Mouse (Mus musculus) left cerebral cortex, adult 18-20 months (tissue): ENCODE results near the gene Trap1a. TPM values are rescaled to one million over a fixed set of nuclear protein-coding genes. Genes with fewer than 3 reads are reported as not detected.

ENCODE experiments used
- total RNA-seq, 2 experiments: library from RNA; stranded (reverse); gene quantifications; 2 replicates each; pipeline ENCODE4 v1.2.3; 2021

Trap1a gene
- total RNA-seq, 2 experiments from 2014 or later: not detected

Other genes starting within 250 kb of the Trap1a start
- not detected for gene Serpina7, start 248.4 kb upstream of the Trap1a start, total RNA-seq
- gene 4930513O06Rik, start 247.4 kb upstream of the Trap1a start, total RNA-seq: not detected
- gene 4933428M09Rik, start 154.5 kb upstream of the Trap1a start, total RNA-seq: not detected
- 1 to 10 TPM; 1.8 to 2.4 TPM for gene Mum1l1, start 123.6 kb upstream of the Trap1a start, total RNA-seq
- under 1 TPM; 0.30 TPM for gene D330045A20Rik, start 146.7 kb downstream of the Trap1a start, total RNA-seq
- 10 to 100 TPM; 13.4 to 15.3 TPM for gene Rnf128, start 229.6 kb downstream of the Trap1a start, total RNA-seq